Mouse (Mus musculus): Measurements from ENCODE around the gene Trim26.
A peak's percentile ranks its signal among the peaks of the same experiment; 100 is the strongest.
"Not testable (repeated sequence)": the region's sequence is repeated elsewhere in the genome, so short reads cannot be mapped to it uniquely, and the experiment has no call there.

The Trim26 gene

DNA sequence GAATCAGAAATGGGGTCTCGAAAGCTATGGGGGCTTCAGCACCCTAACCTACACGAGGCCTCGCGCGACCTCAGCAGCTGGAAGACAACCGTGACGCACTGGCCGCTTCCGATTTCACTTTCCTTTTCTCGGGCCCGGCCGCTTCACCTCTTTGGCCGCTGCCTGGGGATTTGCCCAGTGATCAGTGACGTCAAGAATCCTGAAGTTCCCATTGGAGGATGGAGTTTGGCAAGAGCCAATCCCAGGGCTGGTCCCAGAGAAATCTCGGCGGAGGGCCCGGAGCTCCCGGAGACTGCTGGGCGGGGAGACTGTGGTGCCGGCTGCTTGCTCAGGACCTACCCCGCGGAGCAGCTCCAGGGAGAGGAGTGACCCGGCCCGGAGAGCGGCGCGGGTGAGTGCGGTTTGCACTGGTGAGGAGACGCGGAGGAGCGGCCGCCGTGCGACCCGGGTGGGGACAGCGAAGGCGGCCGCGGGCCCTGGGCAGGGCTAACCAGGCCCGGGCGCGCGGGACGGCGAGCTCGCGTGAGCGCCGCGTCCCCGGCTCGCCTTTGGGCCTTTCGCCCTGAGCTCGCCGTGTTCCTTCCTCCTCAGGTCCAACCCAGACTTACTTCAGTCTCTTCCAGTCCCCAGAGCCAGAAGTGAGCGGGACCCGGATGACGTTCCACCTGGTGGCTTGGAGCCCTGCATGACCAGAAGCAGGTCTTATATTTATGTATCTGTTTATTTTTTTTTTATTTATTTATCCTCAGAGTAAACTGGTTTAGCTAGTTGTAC lies at the start of gene Trim26:
Gene Trim26, plus strand, starts transcription at position 261 of the 774 bp plus-strand sequence.
- DNase-seq (ENCODE audit: low spot score): peak; percentile 99

DNA sequence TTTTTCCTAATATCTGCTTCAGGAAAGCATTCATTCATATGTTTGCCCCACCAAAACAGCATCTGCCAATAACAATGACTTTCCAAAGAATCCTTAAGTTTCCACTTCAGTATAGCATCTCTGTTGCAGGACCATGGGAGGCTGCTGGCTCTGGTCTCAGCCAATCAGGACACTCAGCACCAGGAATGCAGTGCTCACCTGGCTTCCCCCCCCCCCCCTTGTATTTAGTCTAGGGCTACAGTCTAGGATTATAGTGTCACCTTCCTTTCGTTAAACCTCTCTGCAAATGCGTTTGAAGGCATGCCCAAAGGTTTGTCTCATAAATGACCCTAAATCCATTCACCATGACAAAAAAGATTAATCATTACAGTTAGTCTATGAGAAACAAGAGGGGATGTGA lies 48.6 kb upstream of the Trim26 start:
- DNase-seq (ENCODE audit: low spot score): no peak

DNA sequence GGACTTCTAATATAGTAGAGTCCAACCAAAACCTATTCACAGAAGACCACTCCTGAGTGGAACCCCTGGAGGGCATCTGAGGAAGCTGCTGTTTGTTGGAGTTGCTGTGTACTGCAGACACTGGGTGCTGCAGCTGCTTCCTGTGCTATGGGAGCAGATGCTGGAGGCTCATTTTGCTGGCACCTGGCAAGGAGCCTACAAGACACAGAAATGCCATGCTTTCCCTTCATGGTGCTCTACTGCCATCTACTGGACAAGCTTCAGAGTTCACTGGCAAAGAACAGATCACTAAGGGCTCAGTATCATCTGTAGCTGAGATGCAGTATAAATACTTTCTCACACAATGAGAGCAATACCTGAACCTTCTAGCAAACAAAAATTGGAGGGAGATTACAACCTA lies 48.1 kb upstream of the Trim26 start:
- peak; percentile 68 for DNase-seq (ENCODE audit: low spot score)

DNA sequence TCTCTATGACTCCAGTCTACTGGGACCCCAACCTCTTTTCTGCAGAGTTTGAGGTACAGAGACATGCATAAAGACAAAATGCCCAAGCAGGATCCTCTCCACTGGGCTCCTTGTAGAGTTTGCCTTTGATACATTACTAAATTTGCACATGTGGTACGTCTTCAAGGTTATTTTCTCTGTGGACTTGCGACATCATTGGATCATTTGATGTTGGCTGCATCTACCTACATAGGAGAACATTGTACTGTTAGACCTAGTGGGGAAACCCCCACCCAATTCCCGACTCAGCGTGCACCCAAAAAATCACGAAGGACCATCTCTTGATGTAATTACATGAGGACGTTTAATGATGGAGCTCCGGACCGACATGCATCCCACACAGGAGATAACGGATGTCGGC lies 37.4 kb upstream of the Trim26 start:
- DNase-seq (ENCODE audit: low spot score): no peak

DNA sequence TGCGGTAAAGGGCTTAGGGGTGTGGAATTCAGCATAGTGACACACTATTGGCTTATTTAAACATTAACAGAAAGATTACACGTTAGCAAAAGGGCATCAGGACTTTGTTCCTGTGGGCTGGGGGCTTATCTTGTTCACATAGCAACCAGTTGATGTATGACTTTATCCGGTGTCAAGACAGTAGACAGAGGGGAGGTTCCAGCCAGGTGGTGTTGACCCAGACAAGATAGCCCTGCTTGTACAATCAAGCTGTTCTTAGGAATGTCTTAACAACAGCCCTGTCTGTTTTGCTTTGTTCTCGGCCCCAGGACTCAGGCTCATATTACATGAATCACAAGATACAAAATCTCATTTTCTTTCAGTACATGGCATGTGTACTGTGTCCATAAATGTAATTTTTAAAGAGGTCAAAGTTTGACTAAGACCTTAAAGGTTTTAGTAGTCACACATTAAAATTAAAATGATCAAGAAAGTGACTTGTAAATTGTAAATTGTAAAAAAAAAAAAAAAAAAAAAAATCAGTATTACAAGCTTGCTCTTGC lies 36.9 kb upstream of the Trim26 start:
- DNase-seq (ENCODE audit: low spot score): not testable (repeated sequence)

DNA sequence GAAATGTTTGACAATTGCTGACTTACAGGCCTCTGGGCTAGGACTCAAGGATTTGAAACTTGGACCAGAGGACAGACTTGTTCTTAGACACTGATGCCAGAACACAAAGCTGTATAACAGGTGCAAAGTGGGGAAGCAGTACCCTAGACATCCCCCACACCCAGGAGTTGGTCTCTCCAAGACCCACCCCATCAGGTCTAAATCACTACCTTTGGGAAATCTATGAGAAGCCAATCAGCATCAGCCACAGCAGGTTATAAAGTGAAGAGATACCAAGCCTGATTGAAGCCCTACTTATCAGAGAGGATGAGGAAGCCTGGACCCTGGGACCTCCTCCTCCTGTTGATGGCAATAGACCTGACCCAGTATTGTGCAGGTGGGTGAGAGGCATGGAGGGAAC lies 25.1 kb upstream of the Trim26 start, which contains the start of gene H2-M10.6:
Gene H2-M10.6, plus strand, starts transcription at position 301 of the 400 bp plus-strand sequence.
- DNase-seq (ENCODE audit: low spot score): no peak

DNA sequence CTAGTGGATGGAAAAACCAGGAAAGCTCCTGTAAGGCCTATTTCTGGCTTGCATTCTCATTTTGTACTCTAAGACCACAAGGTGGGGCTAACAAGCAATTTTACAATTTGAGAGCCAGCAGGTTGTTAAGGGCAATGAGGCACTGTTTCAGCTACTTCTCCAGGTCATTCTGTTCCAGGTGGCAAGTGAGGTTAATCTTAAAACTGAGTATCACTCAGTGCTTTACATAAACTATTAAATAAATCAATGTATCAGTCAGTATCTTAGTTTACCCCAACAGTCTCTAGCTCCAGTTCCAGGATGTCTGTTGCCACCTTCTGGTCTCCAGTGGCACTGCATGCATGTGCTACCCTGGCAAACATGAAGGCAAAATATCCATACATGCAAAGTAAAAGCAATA lies 12.9 kb upstream of the Trim26 start:
- no peak for DNase-seq (ENCODE audit: low spot score)

DNA sequence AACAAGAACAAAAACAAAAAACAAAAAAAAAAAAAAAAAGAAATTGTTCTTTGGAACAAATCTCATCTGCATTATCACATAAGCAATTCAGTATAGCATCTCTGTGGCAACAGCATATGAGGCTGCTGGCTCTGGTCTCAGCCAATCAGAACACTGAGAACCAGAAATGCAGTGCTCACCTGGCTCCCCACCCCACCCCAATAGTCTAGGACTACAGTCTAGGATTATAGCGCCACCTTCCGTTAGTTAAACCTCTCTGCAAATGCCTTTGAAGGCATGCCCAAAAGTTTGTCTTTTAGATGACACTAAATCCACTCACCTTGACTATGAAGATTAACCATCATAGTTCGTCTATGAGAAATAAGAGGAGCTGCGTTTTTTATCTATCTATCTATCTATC lies 11.4 kb upstream of the Trim26 start:
- DNase-seq (ENCODE audit: low spot score): no peak

DNA sequence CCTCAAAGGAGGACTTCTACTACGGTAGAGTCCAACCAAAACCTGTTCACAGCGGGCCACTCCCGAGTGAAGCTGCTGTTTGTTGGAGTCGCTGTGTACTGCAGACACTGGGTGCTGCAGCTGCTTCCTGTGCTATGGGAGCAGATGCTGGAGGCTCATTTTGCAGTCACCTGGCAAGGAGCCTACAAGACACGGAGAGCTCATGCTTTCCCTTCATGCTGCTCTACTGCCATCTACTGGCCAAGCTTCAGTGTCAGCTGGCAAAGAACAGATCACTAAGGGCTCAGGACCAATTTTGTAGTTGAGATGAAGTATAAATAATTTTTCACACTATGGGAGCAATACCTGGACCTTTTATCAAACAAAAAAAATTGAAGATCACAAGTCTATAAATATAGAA lies 10.9 kb upstream of the Trim26 start:
- DNase-seq (ENCODE audit: low spot score): peak; percentile 85

DNA sequence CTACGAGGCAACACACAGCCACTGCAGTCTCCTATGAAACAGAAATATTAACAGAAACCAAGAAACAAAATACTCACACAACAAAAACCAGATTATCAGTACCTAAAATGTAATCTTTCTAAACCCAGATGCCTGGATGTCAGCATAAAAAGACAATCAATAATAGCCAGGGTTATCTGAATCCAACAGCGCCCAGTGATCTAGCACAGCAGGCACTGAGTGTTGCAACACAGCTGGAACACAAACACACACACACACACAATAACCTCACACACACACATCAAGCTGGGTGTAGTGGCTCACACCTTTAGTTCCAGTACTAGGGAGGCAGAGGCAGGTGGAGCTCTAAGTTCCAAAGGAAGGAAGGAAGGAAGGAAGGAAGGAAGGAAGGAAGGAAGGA lies 8.4 kb upstream of the Trim26 start:
- no peak for DNase-seq (ENCODE audit: low spot score)

DNA sequence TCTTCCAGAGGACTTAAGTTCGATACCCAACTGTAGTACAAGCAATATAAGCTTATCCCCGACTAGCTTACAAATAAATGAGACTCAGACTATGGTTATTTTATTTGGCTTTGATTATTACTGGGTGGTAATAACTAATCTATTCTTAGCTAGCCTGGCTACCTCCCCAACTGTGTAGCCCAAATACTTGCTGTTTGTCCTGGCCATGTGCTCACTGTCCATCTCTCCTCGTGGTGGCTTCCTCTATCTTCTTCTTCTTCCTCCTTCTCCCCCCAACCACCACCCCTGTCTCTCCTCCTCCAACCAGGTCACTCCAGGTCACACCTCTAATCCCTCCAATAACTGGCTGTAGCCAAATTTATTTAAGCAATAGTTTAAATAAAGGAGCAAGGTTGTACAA lies 6.5 kb upstream of the Trim26 start:
- DNase-seq (ENCODE audit: low spot score): no peak

DNA sequence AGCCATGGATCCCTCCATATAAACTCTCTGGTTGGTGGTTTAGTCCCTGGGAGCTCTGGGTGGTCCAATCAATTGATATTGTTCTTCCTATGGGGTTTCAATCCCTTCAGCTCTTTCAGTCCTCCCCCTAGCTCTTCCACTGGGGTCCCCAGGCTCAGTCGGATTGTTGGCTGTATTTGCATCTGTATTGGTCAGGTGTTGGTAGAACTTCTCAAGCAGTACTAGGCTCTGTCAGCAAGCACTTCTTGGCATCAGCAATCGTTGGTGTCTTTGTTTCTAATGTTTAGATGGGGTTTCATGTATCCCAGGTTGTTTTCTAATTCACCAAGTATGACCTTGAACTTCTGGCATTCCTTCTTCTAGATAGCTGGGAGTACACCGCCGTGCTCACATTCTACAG lies 4.2 kb upstream of the Trim26 start:
- no peak for DNase-seq (ENCODE audit: low spot score)

DNA sequence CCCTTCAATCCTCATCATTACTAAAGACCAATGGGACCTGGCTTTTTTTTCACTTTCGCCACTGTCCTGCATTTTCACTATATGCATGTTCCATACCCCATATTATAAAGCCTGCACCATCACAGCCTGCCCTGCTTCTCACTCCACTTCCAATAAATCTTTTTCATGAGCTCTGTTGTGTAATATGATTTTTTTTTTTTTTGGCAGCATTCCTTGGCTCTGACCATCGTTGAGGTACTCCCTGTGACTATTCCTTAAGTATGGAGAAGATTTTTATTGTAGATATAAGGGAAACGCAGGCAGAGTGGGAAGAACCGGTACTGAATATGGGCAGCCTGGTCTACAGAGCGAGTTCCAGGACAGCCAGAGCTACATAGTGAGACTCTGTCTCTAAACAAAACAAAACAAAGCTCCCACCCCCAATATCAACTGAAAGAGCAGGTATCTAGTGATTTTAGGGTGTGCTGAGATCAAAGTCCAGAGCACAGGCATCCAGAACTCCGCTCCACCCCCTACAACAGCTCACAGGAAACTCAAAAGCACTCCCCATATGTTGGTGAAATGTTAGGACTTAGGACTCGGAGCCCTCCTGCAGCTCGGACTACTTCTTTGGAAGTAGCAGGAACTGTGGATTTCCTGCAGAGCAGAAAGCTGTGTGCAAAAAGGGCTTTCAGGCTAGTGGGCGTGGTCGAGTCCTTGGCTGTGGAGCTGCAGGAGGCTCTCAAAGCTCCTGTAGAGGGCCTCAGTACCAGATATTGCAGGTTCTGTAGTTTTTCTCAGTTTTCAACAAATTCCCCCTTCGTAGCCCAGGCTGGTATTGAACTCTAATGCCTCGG lies 1.1 kb upstream of the Trim26 start:
- peak; percentile 36 for DNase-seq (ENCODE audit: low spot score)

DNA sequence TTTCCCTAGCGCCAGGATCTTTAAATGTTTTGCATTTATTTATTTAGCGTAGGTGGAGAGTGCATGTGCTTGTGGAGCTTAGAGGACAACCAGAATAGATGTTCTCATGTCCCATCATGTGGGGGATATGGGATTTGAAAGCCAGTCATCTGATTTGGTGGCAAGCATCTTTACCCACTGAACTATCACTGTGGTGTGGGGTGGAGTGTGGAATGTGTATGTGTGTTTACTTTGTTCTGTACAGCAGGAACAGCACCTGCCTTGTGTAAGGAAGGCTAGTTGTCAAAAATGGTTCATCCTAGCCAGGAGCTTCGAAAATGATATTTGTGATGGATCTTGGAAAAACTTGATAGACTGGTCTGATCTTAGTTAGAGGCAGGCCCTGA lies 514 bp upstream of the Trim26 start:
- no peak for DNase-seq (ENCODE audit: low spot score)

DNA sequence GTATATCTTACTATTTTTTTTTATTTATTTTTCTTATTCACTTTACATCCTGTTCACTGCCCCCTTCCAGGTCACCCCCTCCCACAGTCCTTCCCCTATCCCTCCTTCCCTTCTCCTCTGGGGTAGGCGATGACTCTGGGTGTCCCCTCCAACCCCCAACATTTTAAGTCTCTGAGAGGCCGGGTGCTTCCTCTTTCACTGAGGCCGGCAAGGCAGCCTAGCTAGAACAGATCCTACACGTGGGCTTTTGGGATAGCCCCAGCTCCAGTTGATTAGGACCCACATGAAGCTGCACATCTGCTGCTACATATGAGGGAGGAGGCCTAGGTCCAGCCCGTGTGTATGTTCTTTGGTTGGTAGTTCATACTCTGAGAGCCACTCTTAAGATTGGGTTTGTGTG lies 2.1 kb downstream of the Trim26 start:
- no peak for DNase-seq (ENCODE audit: low spot score)

DNA sequence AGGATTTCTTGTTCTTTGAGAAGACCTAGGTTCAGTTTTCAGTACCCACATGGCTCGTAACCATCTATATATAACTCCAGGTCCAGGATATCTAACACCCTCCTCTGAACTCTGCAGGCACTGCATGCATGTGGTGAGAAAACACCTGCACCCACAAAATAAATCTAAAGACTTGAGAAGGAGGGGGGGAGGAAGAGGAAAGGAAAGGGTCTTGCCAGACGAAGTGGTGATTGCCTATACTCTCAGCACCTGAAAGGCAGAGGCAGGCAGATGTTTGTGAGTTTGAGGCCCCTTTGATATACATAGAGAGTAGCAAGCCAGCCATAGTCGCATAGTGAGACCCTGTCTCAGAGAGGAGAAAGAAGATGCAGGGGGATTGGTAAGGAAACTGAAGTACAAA lies 3.0 kb downstream of the Trim26 start:
- no peak for DNase-seq (ENCODE audit: low spot score)

DNA sequence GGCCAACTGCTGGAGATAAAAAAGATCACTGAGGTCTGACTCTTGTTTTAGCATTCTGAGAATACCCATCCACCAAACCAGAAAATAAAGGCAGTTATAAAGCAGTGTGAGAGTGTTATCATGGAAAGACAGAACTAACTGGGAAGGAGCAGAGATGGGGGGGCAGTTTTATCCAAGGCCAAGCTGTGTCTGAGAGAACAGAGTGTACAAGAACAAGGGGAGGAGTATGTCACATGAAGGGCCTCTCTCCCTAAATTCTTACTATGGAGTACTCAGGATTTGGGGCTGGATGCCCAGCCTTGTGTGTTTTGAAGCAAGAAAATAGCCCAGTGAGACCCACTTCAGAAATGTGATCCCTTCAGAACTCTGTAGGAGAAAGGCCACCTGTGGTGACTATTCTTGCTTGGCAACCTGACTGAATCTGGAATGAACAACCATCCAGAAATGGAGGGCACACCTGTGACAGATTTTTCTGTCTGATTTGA lies 4.1 kb downstream of the Trim26 start:
- DNase-seq (ENCODE audit: low spot score): no peak

DNA sequence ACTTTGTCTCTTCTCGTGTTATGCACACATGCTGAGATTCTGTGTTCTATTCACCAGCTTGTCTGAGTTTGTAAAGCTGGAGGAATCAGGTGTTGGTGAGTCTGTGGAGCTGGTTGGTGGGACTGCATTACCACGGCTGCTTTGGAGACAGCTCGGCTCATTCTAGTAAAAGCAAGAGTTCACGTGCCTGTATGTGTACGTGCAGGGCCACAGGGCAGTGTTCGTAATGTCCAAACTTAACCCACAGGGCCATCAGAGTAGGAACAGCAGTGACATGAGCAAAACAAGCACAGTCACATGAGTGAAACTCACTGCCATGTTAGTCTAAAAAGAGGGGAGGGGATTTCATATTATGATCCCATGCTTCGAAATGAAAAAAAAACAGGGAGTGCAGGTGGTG lies 6.8 kb downstream of the Trim26 start:
- DNase-seq (ENCODE audit: low spot score): no peak

DNA sequence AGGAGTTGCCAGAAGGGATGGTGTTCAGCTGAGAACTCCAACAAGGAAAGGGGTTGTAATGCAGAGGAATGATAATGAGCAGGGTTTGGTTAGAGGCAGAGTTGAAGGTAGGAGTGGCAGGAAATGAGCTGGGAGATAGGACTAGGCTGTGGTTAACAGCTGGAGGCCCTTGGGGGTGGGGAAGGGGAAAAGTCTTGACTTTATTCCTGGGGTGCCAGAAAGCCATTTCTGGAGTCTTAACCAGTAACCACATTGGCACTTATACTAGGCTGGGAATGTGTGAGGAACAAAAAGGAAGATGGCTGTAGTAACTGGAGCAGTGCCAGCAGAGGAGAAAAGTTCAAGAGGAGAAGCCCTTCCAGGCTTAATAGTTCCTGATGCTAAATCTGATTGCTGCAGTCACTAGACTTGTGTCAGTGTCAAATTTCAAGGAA lies 7.4 kb downstream of the Trim26 start:
- DNase-seq (ENCODE audit: low spot score): no peak

DNA sequence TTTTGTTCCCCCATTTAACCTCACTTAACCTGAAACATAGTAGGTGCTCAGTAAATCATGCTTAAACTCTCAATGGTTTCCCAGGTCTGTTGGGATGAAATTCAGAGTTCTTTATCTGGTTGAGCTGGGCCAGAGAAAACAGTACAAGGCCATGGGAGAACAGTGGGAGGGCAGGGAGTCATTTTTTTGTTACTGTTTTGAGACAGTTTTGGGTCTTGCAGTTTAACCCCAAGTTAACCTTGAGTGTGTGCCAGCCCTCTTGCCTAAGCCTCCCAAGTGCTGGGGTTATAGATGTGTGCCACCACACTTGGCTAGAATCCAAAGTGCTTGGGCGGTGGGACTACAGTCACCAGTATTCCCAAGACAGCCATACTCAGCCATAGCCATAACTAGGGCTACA lies 7.8 kb downstream of the Trim26 start:
- no peak for DNase-seq (ENCODE audit: low spot score)

DNA sequence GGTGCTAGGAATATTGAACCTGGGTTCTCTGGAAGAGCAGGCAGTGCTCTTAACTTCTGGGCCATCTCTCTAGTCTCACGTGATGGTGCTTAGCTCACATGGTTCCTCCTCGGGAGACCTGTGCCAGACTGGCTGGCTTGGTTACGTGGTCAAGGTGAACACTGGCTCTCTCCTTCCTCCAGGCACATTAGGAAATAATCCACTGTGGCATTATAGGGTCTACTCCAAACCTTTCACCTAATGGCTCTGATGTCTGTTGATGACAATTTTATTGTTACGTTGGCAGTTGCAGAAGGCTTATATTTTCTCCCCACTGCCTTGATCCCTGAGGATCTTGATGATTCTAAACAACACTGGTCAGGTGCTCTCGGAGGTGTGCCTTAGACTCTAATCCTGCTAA lies 12.0 kb downstream of the Trim26 start:
- no peak for DNase-seq (ENCODE audit: low spot score)

DNA sequence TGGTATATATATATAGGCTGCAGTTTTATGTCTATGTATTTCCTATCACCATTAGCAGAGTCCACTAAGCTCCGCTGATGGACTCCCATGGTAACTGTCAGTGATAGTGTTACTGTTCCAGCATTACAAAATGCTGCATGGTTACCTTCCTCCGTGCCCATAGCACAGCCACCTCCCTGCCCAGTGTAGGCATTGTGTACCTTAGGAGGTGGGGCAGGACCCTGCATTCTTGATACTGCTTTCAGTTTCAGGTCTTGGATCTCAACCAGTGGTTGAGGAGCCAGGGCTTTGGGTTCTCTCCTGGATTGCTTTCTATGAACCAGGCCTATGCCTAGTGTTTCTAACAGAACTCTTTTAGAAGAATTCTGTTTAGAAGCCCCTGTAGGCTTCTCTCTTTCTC lies 13.1 kb downstream of the Trim26 start:
- DNase-seq (ENCODE audit: low spot score): no peak

DNA sequence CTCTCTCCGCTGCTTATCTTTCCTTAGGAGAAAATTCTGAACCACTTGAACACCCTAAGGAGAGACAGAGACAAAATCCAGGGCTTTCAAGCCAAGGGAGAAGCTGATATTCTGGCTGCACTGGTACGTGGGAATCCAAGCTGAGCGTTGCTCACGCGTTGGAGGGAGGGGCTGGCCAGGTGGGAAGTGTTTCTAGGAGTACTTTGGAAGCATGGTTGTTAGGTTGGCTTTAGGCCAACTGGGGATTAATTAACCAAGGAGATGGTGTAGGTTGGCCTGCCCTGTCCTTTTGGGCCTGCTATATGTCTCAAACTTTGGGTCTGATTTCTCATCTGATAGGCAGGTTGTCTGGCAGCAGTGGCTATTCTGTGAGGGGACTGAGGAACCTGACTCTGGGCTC lies 14.3 kb downstream of the Trim26 start:
- no peak for DNase-seq (ENCODE audit: low spot score)
